Mouse (Mus musculus): Measurements from ENCODE around the gene Btbd3. TPM values are rescaled to one million over a fixed set of nuclear protein-coding genes. Genes with fewer than 3 reads are reported as not detected.

Gene Btbd3
- polyA plus RNA-seq, 1 experiment: not detected

DNA sequence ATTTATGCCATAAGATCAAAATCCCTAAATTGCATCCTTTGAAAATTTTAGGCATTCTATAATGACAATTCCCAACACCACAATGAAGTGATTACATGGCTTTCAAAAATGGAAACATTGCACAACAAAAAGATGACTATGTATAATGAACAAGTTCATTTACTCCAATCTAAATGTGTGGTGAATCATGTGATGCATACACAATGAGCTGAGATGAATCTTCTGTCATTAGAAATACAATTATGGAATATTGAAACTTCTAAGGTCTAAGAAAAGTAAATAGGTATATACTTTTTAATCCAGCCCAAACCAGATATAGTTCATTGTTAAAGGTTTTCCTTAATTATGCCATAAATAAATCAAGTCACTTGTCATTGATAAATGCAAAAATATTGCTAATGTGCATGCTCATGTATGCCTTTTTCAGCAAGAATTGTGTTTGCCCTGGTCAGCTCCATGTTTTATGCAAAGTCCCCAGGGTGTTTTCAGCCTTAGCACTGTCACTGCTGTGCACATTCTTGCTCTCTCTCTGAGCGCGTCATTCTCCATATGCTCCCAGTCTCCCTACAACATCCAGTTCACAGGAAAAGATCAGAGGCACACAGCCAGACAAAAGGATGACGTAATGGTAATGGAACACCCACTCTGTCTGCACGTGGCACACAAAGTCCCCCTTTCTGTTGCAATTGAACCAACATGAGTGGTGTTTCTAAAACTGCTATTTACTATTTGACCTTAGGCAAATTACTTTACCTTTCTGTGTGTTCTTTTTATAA lies 149.6 kb downstream of the Btbd3 start:
- no peak overlapping the region for H3K4me3 ChIP-seq (replicated peaks)
- TF ChIP-seq TAL1 (IDR thresholded peaks at IDR 0.05; ENCODE audit: low read length) (no peak), GATA1 (IDR thresholded peaks at IDR 0.05; ENCODE audit: low read length) (no peak)
- H3K27me3 ChIP-seq (ENCODE audit: control insufficient read depth): no peaks in the 10 kb centered on the region
- H3K9me3 ChIP-seq (ENCODE audit: control insufficient read depth, low read length): peaks cover 4% of the 10 kb centered on the region; the same call in 1 of the 2 replicates
- H3K4me1 ChIP-seq (ENCODE audit: control insufficient read depth): no peaks in the 10 kb centered on the region
- H3K36me3 ChIP-seq (ENCODE audit: control insufficient read depth): no peaks in the 10 kb centered on the region

DNA sequence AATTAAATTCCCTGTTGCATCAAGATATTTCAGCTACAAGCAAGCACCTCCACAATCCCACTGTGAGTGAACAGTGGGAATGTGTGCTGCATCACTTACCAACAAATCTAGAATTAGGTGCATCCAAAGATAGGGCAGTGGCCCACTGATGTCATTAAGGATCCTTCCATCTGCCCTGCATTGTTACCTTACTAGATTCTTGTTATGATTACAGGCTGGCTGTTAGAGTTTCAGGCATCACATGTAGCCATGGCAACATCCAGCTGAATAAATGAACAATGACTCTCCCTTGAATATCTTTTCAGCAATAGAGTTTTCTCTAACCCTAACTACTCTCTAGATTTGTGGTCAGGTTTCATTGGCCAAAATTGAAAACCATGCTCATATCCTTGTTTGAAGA lies 150.3 kb downstream of the Btbd3 start:
- Histone ChIP-seq H3K36me3 (ENCODE audit: control insufficient read depth) (no peaks in the 10 kb centered on the region), H3K27me3 (ENCODE audit: control insufficient read depth) (no peaks in the 10 kb centered on the region), H3K9me3 (ENCODE audit: control insufficient read depth, low read length) (peaks cover 4% of the 10 kb centered on the region; the same call in 1 of the 2 replicates), H3K4me3 (replicated peaks) (no peak overlapping the region), H3K4me1 (ENCODE audit: control insufficient read depth) (no peaks in the 10 kb centered on the region)
- no peak for TF ChIP-seq TAL1 (IDR thresholded peaks at IDR 0.05; ENCODE audit: low read length)
- no peak for TF ChIP-seq GATA1 (IDR thresholded peaks at IDR 0.05; ENCODE audit: low read length)

DNA sequence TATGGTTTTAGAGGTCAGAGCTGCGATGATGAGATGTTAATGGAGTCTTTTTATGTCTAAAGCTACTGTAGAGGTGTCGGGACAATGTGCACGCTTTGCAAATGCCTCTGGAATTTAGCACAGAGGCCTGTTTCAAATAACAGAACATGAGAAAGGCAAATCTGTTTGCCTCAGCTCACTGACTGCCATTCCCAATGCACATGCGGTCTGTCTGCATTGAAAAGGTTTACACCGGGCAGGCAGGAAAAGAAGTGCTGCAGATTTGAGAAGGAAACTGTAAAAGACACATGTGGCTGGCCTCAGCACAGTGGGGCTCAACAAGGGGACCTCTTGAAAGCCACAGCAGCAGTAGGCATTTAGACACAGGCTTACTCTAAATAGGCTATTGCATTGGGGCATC lies 156.2 kb downstream of the Btbd3 start:
- Histone ChIP-seq H3K27me3 (ENCODE audit: control insufficient read depth) (no peaks in the 10 kb centered on the region), H3K4me1 (ENCODE audit: control insufficient read depth) (no peaks in the 10 kb centered on the region), H3K9me3 (ENCODE audit: control insufficient read depth, low read length) (peaks cover 2% of the 10 kb centered on the region; the same call in 1 of the 2 replicates), H3K4me3 (replicated peaks) (no peak overlapping the region), H3K36me3 (ENCODE audit: control insufficient read depth) (no peaks in the 10 kb centered on the region)
- TF ChIP-seq TAL1 (IDR thresholded peaks at IDR 0.05; ENCODE audit: low read length) (no peak), GATA1 (IDR thresholded peaks at IDR 0.05; ENCODE audit: low read length) (no peak)

DNA sequence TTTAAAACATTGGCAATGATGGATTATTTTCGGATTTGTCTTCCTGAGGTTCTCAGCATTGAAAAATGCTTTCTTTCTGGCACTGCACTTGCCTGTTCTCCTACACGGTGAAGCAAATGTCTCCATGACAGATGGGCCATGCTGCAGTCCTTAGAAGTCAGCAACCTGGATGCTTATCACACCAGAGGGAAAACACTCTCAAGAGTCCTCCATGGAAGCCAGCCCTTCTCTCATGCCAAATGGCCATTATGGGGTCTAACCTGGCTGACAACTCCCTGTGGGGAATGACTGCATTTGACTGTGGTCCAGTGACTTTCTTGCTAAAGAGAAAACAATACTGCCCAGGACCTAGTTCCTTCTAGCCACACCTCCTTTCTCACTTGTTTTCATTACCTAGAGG lies 166.0 kb downstream of the Btbd3 start:
- H3K9me3 ChIP-seq (ENCODE audit: control insufficient read depth, low read length): peaks cover 2% of the 10 kb centered on the region; the same call in 1 of the 2 replicates
- H3K4me3 ChIP-seq (replicated peaks): no peak overlapping the region
- no peaks in the 10 kb centered on the region for H3K4me1 ChIP-seq (ENCODE audit: control insufficient read depth)
- TF ChIP-seq TAL1 (IDR thresholded peaks at IDR 0.05; ENCODE audit: low read length) (no peak), GATA1 (IDR thresholded peaks at IDR 0.05; ENCODE audit: low read length) (no peak)
- H3K36me3 ChIP-seq (ENCODE audit: control insufficient read depth): no peaks in the 10 kb centered on the region
- H3K27me3 ChIP-seq (ENCODE audit: control insufficient read depth): no peaks in the 10 kb centered on the region

DNA sequence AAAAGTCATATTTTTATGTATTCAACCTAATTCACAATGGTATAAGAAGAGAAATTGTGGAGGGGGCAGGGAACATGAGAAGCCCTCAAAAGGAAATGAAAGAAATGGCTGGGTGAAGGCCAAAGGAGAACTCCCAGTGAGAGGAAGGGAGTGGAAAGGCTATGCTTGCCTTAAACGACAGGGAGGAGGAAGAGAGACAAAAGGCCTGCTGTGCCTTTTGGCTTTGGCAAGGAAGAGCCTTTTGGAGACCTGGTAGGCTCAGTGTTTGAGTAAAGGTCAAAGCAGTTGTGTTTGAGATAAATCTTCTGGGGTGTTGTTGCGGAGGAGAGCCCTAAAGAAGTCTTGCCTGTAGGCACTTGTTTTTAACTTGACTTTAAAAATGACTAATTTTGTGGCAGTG lies 175.6 kb downstream of the Btbd3 start:
- H3K27me3 ChIP-seq (ENCODE audit: control insufficient read depth): no peaks in the 10 kb centered on the region
- H3K4me3 ChIP-seq (replicated peaks): no peak overlapping the region
- H3K36me3 ChIP-seq (ENCODE audit: control insufficient read depth): no peaks in the 10 kb centered on the region
- TF ChIP-seq TAL1 (IDR thresholded peaks at IDR 0.05; ENCODE audit: low read length): no peak
- TF ChIP-seq GATA1 (IDR thresholded peaks at IDR 0.05; ENCODE audit: low read length): no peak
- no peaks in the 10 kb centered on the region for H3K4me1 ChIP-seq (ENCODE audit: control insufficient read depth)
- H3K9me3 ChIP-seq (ENCODE audit: control insufficient read depth, low read length): peaks cover 9% of the 10 kb centered on the region; the same call in 1 of the 2 replicates

DNA sequence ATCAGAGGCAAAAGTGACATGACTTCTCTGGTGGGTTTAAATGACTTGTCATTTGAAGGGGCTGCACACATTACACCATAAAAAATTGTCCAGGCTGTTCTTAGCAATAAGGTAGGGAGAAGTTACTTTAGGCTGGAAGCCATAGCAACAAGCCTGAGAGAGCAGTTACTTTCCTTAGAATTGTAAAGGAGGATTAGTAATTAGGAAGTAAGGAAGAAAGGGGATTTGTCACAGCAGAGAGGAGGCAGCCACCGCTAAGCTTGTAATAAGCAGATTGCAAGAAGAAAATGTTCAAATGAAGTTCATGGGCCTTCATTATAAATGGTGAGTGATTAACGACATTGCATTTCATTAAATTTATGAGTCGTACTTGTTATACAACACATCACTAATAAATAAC lies 190.1 kb downstream of the Btbd3 start:
- Histone ChIP-seq H3K4me3 (replicated peaks) (no peak overlapping the region), H3K9me3 (ENCODE audit: control insufficient read depth, low read length) (peaks cover 13% of the 10 kb centered on the region; the same call in 1 of the 2 replicates), H3K4me1 (ENCODE audit: control insufficient read depth) (no peaks in the 10 kb centered on the region), H3K36me3 (ENCODE audit: control insufficient read depth) (no peaks in the 10 kb centered on the region), H3K27me3 (ENCODE audit: control insufficient read depth) (no peaks in the 10 kb centered on the region)
- TF ChIP-seq TAL1 (IDR thresholded peaks at IDR 0.05; ENCODE audit: low read length): no peak
- no peak for TF ChIP-seq GATA1 (IDR thresholded peaks at IDR 0.05; ENCODE audit: low read length)

DNA sequence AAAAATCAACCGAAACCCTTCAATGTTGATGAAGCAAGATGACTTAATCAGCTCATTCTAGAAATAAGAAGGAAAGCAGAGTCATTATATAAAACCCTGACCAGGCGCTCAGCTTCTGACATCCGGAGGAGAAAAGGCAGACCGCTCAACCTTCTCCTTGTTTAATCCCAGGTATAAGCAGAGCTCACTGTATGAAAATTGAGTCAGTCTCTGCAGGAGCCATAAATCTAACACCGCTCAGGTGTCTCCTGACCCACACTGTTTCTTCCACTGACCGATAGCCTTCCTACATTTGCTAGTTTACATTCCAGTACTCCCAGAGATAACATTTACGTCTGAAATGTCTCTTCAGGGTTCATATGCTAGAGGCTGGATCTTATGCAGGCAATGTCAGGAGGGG lies 190.6 kb downstream of the Btbd3 start:
- TF ChIP-seq TAL1 (IDR thresholded peaks at IDR 0.05; ENCODE audit: low read length): no peak
- TF ChIP-seq GATA1 (IDR thresholded peaks at IDR 0.05; ENCODE audit: low read length): no peak
- no peak overlapping the region for H3K4me3 ChIP-seq (replicated peaks)

DNA sequence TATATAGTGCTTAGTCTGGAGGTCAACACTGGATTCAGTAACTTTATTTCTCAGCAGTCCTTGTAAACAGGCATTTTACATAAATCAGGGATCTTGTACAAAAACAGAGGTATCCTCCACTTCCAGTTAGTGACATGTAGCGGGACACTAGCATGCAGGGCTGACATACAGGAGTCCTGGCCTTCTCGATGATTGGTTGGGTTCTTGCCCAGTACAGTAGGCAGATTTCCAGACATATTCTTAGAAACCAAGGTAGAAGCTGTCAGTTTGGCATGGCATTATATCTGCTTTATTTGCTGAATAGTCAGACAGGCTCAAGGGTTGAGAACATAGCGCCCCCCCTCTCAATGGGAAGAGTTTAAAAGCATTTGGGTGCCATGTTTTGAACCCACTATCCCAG lies 191.3 kb downstream of the Btbd3 start:
- Histone ChIP-seq H3K4me1 (ENCODE audit: control insufficient read depth) (no peaks in the 10 kb centered on the region), H3K27me3 (ENCODE audit: control insufficient read depth) (no peaks in the 10 kb centered on the region), H3K4me3 (replicated peaks) (no peak overlapping the region), H3K36me3 (ENCODE audit: control insufficient read depth) (no peaks in the 10 kb centered on the region), H3K9me3 (ENCODE audit: control insufficient read depth, low read length) (peaks cover 15% of the 10 kb centered on the region)
- TF ChIP-seq TAL1 (IDR thresholded peaks at IDR 0.05; ENCODE audit: low read length): no peak
- no peak for TF ChIP-seq GATA1 (IDR thresholded peaks at IDR 0.05; ENCODE audit: low read length)

More for the DNA sequence above, 190.6 kb downstream of the Btbd3 start:
- Histone ChIP-seq H3K36me3 (ENCODE audit: control insufficient read depth) (no peaks in the 10 kb centered on the region), H3K9me3 (ENCODE audit: control insufficient read depth, low read length) (peaks cover 11% of the 10 kb centered on the region; the same call in 1 of the 2 replicates), H3K27me3 (ENCODE audit: control insufficient read depth) (no peaks in the 10 kb centered on the region), H3K4me1 (ENCODE audit: control insufficient read depth) (no peaks in the 10 kb centered on the region)

DNA sequence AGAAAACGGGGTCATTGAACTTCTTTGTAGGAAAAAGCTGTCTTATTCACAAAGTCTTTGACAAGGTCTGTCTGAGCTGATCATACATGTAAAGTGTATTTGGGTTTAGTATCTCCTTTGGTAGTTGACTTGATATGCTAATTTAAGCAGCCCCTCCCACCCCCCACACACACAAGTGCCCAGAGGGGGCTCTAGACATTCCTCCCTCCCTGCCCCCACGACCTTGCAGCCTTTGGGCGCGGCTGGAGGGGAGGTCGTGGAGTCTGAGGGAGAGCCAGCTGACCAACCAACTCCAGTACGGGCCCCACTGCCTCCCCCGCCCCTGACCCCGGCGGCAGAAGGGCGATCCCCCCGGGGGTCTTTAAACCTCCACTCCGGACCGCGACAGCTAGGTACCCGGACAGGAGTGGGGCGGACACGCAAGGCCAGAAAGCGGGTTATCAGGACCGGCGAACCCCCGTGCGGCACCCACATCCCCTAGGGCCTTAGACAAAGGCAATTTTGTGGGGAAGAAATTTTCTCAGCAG lies 211.7 kb downstream of the Btbd3 start:
- TF ChIP-seq GATA1 (IDR thresholded peaks at IDR 0.05; ENCODE audit: low read length) (no peak), TAL1 (IDR thresholded peaks at IDR 0.05; ENCODE audit: low read length) (no peak)
- H3K27me3 ChIP-seq (ENCODE audit: control insufficient read depth): no peaks in the 10 kb centered on the region
- no peaks in the 10 kb centered on the region for H3K4me1 ChIP-seq (ENCODE audit: control insufficient read depth)

More for the DNA sequence above, 211.7 kb downstream of the Btbd3 start:
- peaks cover 12% of the 10 kb centered on the region for H3K9me3 ChIP-seq (ENCODE audit: control insufficient read depth, low read length)
- H3K4me3 ChIP-seq (replicated peaks): no peak overlapping the region
- H3K36me3 ChIP-seq (ENCODE audit: control insufficient read depth): no peaks in the 10 kb centered on the region

Data from erythroblast, embryonic 14.5 days (primary cell).